Mouse (Mus musculus) stomach, postnatal 0 days (tissue): ENCODE data around the gene Enho.

Experiments
- CTCF ChIP-seq: IDR thresholded peaks from 2 replicates; pipeline ENCODE4 v1.5.1; 2016; ENCODE audit warnings: antibody characterized with exemption, low read depth, mild to moderate bottlenecking, moderate library complexity
- EP300 ChIP-seq: optimal IDR thresholded peaks from 2 replicates; pipeline ENCODE3; 2016; ENCODE audit warnings: antibody characterized with exemption

GRCm38 (mm10) chr4:41676248-41677005, 36.3 kb upstream of the Enho start:
- TF ChIP-seq EP300 (no peak), CTCF (no peak)
